Mouse (Mus musculus): Measurements from ENCODE around the gene Itgb4.

Itgb4 gene

GRCm38 (mm10) chr11:115974309-115975082 is at the start of gene Itgb4:
Gene Itgb4 (plus strand): TSS chr11:115974709.
- DNase-seq (ENCODE audit: low spot score in 2 of 2): peak; percentile 30 to 72

- DNase-seq (ENCODE audit: low spot score in 2 of 2): peak in 1 of 2 experiments; percentile 30
Observed at GRCm38 (mm10) chr11:115929031-115929430, 45.5 kb upstream of the Itgb4 start.

GRCm38 (mm10) chr11:115929818-115930217 is 44.7 kb upstream of the Itgb4 start:
- no peak for DNase-seq (ENCODE audit: low spot score in 2 of 2)

GRCm38 (mm10) chr11:115931235-115931634 is 43.3 kb upstream of the Itgb4 start:
- DNase-seq (ENCODE audit: low spot score in 2 of 2): no peak

GRCm38 (mm10) chr11:115933108-115933746 is 41.3 kb upstream of the Itgb4 start, which contains the start of the genes Sap30bp and Recql5:
Gene Sap30bp (plus strand): TSS chr11:115933282.
Gene Recql5 (minus strand): TSS chr11:115933477.
- DNase-seq (ENCODE audit: low spot score in 2 of 2): peak; percentile 96 to 97

- DNase-seq (ENCODE audit: low spot score in 2 of 2): no peak
Observed at GRCm38 (mm10) chr11:115933747-115934110, 40.8 kb upstream of the Itgb4 start.

GRCm38 (mm10) chr11:115939690-115940329 is 34.7 kb upstream of the Itgb4 start:
- peak; percentile 63 to 81 for DNase-seq (ENCODE audit: low spot score in 2 of 2)

GRCm38 (mm10) chr11:115941980-115942379 is 32.5 kb upstream of the Itgb4 start:
- DNase-seq (ENCODE audit: low spot score in 2 of 2): no peak

GRCm38 (mm10) chr11:115945247-115945646 is 29.3 kb upstream of the Itgb4 start:
- no peak for DNase-seq (ENCODE audit: low spot score in 2 of 2)

GRCm38 (mm10) chr11:115946221-115946828 is 28.2 kb upstream of the Itgb4 start:
- DNase-seq (ENCODE audit: low spot score in 2 of 2): no peak

GRCm38 (mm10) chr11:115948316-115948715 is 26.2 kb upstream of the Itgb4 start:
- no peak for DNase-seq (ENCODE audit: low spot score in 2 of 2)

- no peak for DNase-seq (ENCODE audit: low spot score in 2 of 2)
Observed at GRCm38 (mm10) chr11:115950719-115951118, 23.8 kb upstream of the Itgb4 start.

GRCm38 (mm10) chr11:115954712-115955111 is 19.8 kb upstream of the Itgb4 start:
- DNase-seq (ENCODE audit: low spot score in 2 of 2): no peak

- no peak for DNase-seq (ENCODE audit: low spot score in 2 of 2)
Observed at GRCm38 (mm10) chr11:115955195-115955858, 19.2 kb upstream of the Itgb4 start.

GRCm38 (mm10) chr11:115956453-115956852 is 18.1 kb upstream of the Itgb4 start:
- DNase-seq (ENCODE audit: low spot score in 2 of 2): no peak

- DNase-seq (ENCODE audit: low spot score in 2 of 2): no peak
Observed at GRCm38 (mm10) chr11:115957971-115958370, 16.5 kb upstream of the Itgb4 start.

- DNase-seq (ENCODE audit: low spot score in 2 of 2): no peak
Observed at GRCm38 (mm10) chr11:115959018-115959417, 15.5 kb upstream of the Itgb4 start.

GRCm38 (mm10) chr11:115962651-115963412 is 11.7 kb upstream of the Itgb4 start:
- no peak for DNase-seq (ENCODE audit: low spot score in 2 of 2)

GRCm38 (mm10) chr11:115964977-115965604 is 9.4 kb upstream of the Itgb4 start:
- DNase-seq (ENCODE audit: low spot score in 2 of 2): peak in 1 of 2 experiments; percentile 23

GRCm38 (mm10) chr11:115968731-115969405 is 5.6 kb upstream of the Itgb4 start:
- no peak for DNase-seq (ENCODE audit: low spot score in 2 of 2)

Measured in spleen, postnatal 4 days (tissue).